Mouse (Mus musculus): Measurements from ENCODE around the gene Tacc2. TPM values are rescaled to one million over a fixed set of nuclear protein-coding genes. Genes with fewer than 3 reads are reported as not detected.

Gene Tacc2
- polyA plus RNA-seq, 1 experiment, result 72.2 TPM

- DNase-seq, result no peak
- peaks cover 4% of the 10 kb centered on the region; the same call in 1 of the 2 replicates for H3K4me1 ChIP-seq (ENCODE audit: control insufficient read depth, insufficient read depth, low read length)
- no peak overlapping the region for H3K27ac ChIP-seq (ENCODE audit: insufficient read depth, low read depth, low read length)
- no peak overlapping the region for H3K4me3 ChIP-seq (ENCODE audit: insufficient read depth, low read depth, low read length)
- no peaks in the 10 kb centered on the region for H3K27me3 ChIP-seq (replicated peaks; ENCODE audit: control insufficient read depth, insufficient read depth, low read length)
- 75% methylated on average over 5 of the region's 5 CpGs for WGBS
- no peaks in the 10 kb centered on the region for H3K36me3 ChIP-seq (ENCODE audit: control insufficient read depth, insufficient read depth, low read length)
- TF ChIP-seq CTCF (conservative IDR thresholded peaks at IDR 0.05; ENCODE audit: insufficient read depth, insufficient read length, low read depth, low read length) (no peak), POLR2A (IDR thresholded peaks at IDR 0.05; ENCODE audit: low read depth, low read length) (no peak)
Observed at GRCm38 (mm10) chr7:130780866-130781419, 203.7 kb downstream of the Tacc2 start.

DNA sequence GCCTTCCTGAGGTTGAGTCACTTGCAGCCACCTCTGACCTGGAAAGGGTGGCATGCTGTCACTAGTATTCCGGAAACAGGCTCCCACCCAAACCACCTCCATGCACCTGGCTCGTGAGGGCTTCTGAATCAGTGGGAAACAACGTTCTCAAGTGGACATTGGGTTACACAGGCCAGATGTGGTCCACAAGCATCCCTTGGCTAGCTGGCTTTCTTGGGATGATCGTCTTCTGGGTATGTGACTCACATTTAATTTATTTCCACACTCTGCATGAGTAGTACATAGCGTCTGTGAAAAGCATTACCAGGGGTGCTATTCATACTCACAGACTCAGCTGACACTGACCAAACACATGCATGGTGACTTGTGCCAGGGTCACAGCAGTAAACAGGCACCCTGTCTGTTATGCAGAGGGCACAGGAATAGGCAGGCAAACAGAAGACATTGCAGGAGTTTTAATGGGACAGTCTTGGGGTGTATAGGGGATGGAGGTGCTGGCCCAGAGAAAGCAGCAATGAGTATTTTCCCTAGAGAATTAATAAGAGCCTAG lies 205.3 kb downstream of the Tacc2 start:
- 80% methylated on average over 5 of the region's 5 CpGs for WGBS
- peaks cover 13% of the 10 kb centered on the region for H3K4me1 ChIP-seq (ENCODE audit: control insufficient read depth, insufficient read depth, low read length)
- no peak overlapping the region for H3K27ac ChIP-seq (ENCODE audit: insufficient read depth, low read depth, low read length)
- no peaks in the 10 kb centered on the region for H3K27me3 ChIP-seq (replicated peaks; ENCODE audit: control insufficient read depth, insufficient read depth, low read length)
- no peaks in the 10 kb centered on the region for H3K36me3 ChIP-seq (ENCODE audit: control insufficient read depth, insufficient read depth, low read length)
- DNase-seq, result no peak
- H3K4me3 ChIP-seq (ENCODE audit: insufficient read depth, low read depth, low read length), result no peak overlapping the region
- no peak for TF ChIP-seq CTCF (conservative IDR thresholded peaks at IDR 0.05; ENCODE audit: insufficient read depth, insufficient read length, low read depth, low read length)
- TF ChIP-seq POLR2A (IDR thresholded peaks at IDR 0.05; ENCODE audit: low read depth, low read length), result no peak

DNA sequence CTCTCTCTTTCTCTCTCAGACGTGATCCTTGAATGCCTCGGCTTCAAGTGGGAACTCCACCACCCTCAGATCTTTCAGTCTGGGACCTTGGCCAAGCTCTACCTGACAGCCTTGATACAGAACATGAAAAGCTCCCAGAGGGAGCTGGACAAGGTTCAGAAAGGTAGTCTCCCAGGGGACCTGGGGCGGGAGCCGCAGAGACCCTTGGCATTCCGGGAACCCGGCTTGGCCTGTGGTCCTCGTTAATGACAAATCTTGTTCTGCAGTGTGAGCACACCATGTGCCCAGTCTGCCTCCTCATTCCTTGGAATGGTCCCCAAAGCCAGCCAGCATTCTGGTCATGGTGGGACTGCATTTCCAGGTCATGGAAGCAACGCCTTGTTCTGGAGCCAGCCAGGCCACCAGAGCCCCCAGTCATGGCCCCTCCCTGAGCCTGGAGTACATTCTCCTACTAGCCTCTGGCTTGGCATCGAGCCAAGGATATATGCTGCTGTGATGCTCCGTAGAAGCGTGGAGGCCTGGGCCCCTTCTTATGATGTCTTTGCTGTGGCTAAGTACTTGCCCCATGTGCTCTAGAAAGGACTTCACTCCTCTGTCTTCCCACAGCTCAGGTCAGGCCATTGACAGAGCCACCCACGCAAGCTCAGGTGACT lies 208.8 kb downstream of the Tacc2 start:
- Histone ChIP-seq H3K27ac (ENCODE audit: insufficient read depth, low read depth, low read length) (no peak overlapping the region), H3K4me3 (ENCODE audit: insufficient read depth, low read depth, low read length) (no peak overlapping the region), H3K36me3 (ENCODE audit: control insufficient read depth, insufficient read depth, low read length) (no peaks in the 10 kb centered on the region), H3K4me1 (ENCODE audit: control insufficient read depth, insufficient read depth, low read length) (peaks cover 13% of the 10 kb centered on the region), H3K27me3 (replicated peaks; ENCODE audit: control insufficient read depth, insufficient read depth, low read length) (no peaks in the 10 kb centered on the region)
- 35% methylated on average over 12 of the region's 12 CpGs for WGBS
- peak; percentile 93 for DNase-seq
- TF ChIP-seq CTCF (conservative IDR thresholded peaks at IDR 0.05; ENCODE audit: insufficient read depth, insufficient read length, low read depth, low read length) (no peak), POLR2A (IDR thresholded peaks at IDR 0.05; ENCODE audit: low read depth, low read length) (no peak)

DNA sequence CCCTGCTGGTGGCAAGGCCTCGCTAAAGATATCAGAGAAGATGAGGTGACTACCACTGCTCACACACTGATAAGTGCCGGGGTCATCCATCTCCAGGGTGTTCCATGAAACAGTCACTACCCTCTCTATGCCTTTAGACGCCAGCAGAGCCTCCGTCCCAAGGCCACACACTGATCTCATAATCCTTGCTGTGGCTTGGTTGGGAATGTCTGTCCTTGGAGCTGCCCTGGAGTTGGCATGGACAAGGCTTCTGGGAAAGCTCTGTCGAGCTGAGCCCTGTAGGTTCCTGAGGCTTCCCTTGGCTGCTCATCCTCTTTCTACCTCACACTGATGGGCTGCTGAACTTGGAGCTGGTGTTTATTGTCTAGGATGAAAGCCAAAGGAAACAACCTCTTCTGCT lies 209.5 kb downstream of the Tacc2 start:
- H3K4me1 ChIP-seq (ENCODE audit: control insufficient read depth, insufficient read depth, low read length), result peaks cover 13% of the 10 kb centered on the region
- H3K36me3 ChIP-seq (ENCODE audit: control insufficient read depth, insufficient read depth, low read length), result no peaks in the 10 kb centered on the region
- no peak overlapping the region for H3K4me3 ChIP-seq (ENCODE audit: insufficient read depth, low read depth, low read length)
- TF ChIP-seq CTCF (conservative IDR thresholded peaks at IDR 0.05; ENCODE audit: insufficient read depth, insufficient read length, low read depth, low read length) (no peak), POLR2A (IDR thresholded peaks at IDR 0.05; ENCODE audit: low read depth, low read length) (no peak)
- no peak overlapping the region for H3K27ac ChIP-seq (ENCODE audit: insufficient read depth, low read depth, low read length)
- no peaks in the 10 kb centered on the region for H3K27me3 ChIP-seq (replicated peaks; ENCODE audit: control insufficient read depth, insufficient read depth, low read length)
- peak; percentile 36 for DNase-seq
- WGBS, result 69% methylated on average over 5 of the region's 5 CpGs

DNA sequence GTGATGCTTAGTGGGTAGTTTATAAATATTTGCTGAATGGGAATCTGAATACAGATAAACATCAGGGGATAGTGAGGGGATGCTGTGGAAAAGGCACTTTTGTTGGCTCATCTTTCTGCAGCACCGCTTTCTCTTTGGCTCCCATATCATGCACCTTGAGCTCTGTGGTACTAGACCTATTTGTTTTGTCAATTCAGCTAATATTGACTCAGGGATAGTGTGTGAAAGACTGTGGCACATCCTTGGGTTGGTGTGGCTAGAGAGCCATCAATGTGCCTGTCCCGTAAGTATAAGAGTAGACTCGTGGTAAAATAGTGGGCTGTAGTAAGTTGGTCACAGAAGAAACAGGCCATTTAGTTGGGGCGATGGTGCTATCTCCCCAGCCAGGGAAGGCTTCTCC lies 210.3 kb downstream of the Tacc2 start:
- Histone ChIP-seq H3K27me3 (replicated peaks; ENCODE audit: control insufficient read depth, insufficient read depth, low read length) (no peaks in the 10 kb centered on the region), H3K36me3 (ENCODE audit: control insufficient read depth, insufficient read depth, low read length) (no peaks in the 10 kb centered on the region), H3K4me3 (ENCODE audit: insufficient read depth, low read depth, low read length) (no peak overlapping the region), H3K4me1 (ENCODE audit: control insufficient read depth, insufficient read depth, low read length) (peaks cover 13% of the 10 kb centered on the region), H3K27ac (ENCODE audit: insufficient read depth, low read depth, low read length) (no peak overlapping the region)
- TF ChIP-seq POLR2A (IDR thresholded peaks at IDR 0.05; ENCODE audit: low read depth, low read length) (no peak), CTCF (conservative IDR thresholded peaks at IDR 0.05; ENCODE audit: insufficient read depth, insufficient read length, low read depth, low read length) (no peak)
- no peak for DNase-seq
- WGBS, result 96% methylated on average over 4 of the region's 4 CpGs

- Histone ChIP-seq H3K36me3 (ENCODE audit: control insufficient read depth, insufficient read depth, low read length) (no peaks in the 10 kb centered on the region), H3K27ac (ENCODE audit: insufficient read depth, low read depth, low read length) (no peak overlapping the region), H3K4me3 (ENCODE audit: insufficient read depth, low read depth, low read length) (no peak overlapping the region), H3K4me1 (ENCODE audit: control insufficient read depth, insufficient read depth, low read length) (peaks cover 13% of the 10 kb centered on the region), H3K27me3 (replicated peaks; ENCODE audit: control insufficient read depth, insufficient read depth, low read length) (no peaks in the 10 kb centered on the region)
- DNase-seq, result no peak
- 87% methylated on average over 3 of the region's 3 CpGs for WGBS
- TF ChIP-seq CTCF (conservative IDR thresholded peaks at IDR 0.05; ENCODE audit: insufficient read depth, insufficient read length, low read depth, low read length), result no peak
- TF ChIP-seq POLR2A (IDR thresholded peaks at IDR 0.05; ENCODE audit: low read depth, low read length), result no peak
Observed at GRCm38 (mm10) chr7:130788950-130789349, 211.7 kb downstream of the Tacc2 start.

DNA sequence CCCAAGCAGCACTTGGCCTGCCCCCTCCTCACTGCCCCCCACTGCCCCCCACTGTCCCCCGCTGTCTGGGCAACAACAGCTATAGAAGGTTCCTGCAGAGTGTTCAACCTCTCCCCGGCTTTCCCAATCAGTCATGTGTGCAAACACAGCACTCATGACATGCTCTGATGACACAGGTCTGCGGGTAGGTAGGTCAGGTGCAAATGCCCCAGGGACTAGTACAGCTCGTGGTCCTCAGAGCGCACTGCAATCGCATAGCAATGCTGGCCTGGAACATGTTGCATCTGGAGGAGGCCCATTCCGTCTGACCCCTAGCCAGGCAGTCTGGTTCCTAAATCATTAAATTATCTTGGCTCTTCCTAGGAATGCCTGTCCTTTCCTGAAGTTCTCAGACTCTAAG lies 212.2 kb downstream of the Tacc2 start:
- no peak for DNase-seq
- Histone ChIP-seq H3K4me1 (ENCODE audit: control insufficient read depth, insufficient read depth, low read length) (peaks cover 13% of the 10 kb centered on the region), H3K27ac (ENCODE audit: insufficient read depth, low read depth, low read length) (no peak overlapping the region), H3K36me3 (ENCODE audit: control insufficient read depth, insufficient read depth, low read length) (no peaks in the 10 kb centered on the region), H3K27me3 (replicated peaks; ENCODE audit: control insufficient read depth, insufficient read depth, low read length) (no peaks in the 10 kb centered on the region), H3K4me3 (ENCODE audit: insufficient read depth, low read depth, low read length) (no peak overlapping the region)
- no peak for TF ChIP-seq CTCF (conservative IDR thresholded peaks at IDR 0.05; ENCODE audit: insufficient read depth, insufficient read length, low read depth, low read length)
- no peak for TF ChIP-seq POLR2A (IDR thresholded peaks at IDR 0.05; ENCODE audit: low read depth, low read length)
- WGBS, result 38% methylated on average over 7 of the region's 7 CpGs

All from kidney, adult 2 months (tissue).